Mouse (Mus musculus) E14TG2a.4 (cell line): ENCODE measurements around the gene Slamf6.

ENCODE experiments used
- CTCF ChIP-seq: conservative IDR thresholded peaks from 2 replicates; pipeline ENCODE4 v1.5.1; 2014; ENCODE audit warnings: low read length
- NANOG ChIP-seq: IDR thresholded peaks from 2 replicates; pipeline ENCODE4 v1.6.1; 2014; ENCODE audit warnings: borderline replicate concordance, low read length, mixed read lengths
- POU5F1 ChIP-seq: IDR thresholded peaks from 2 replicates; pipeline ENCODE4 v1.6.1; 2014; ENCODE audit warnings: low read length, borderline replicate concordance

DNA sequence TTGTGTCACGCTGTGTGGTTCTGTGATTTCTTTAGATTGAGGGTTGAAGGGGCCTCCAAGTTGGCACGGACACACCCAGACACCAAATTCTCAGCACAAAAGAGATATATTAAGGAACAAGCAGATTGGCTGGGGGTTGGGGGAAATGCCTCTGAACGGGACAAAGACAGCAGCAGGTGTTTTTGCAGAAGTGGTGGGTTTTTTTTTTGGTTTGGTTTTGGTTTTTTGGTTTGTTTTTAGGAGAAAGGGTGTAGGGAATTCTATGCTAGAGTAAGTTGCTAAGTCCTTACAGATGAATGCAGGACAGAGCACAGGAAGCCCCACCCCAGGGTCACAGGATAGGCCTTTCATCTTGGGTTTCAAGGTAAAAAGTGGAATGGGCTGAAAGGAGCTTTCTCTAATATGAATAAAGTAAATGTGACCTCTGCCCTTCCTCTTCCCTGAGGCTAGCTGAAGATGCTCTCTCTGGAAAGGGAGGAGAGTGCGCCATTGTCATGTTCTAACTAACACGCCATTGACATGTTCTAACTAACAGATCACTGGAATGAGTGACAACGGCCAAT is 31.7 kb downstream of the Slamf6 start:
- TF ChIP-seq CTCF (no peak), POU5F1 (no peak), NANOG (no peak)
